Mouse (Mus musculus) adrenal gland, postnatal 25 days (tissue): ENCODE data around the gene Gm45062. TPM values are rescaled to one million over a fixed set of nuclear protein-coding genes. Genes with fewer than 3 reads are reported as not detected.

Experiments used
- DNase-seq: peaks from one replicate; pipeline ENCODE4 v3.0.0; 2021; ENCODE audit warnings: mixed read lengths
- total RNA-seq: library from RNA; stranded (reverse); gene quantifications from 2 replicates; pipeline ENCODE4 v1.2.3, GENCODE M21; 2021

Gene Gm45062
- total RNA-seq, 1 experiment from 2014 or later = not detected

DNA sequence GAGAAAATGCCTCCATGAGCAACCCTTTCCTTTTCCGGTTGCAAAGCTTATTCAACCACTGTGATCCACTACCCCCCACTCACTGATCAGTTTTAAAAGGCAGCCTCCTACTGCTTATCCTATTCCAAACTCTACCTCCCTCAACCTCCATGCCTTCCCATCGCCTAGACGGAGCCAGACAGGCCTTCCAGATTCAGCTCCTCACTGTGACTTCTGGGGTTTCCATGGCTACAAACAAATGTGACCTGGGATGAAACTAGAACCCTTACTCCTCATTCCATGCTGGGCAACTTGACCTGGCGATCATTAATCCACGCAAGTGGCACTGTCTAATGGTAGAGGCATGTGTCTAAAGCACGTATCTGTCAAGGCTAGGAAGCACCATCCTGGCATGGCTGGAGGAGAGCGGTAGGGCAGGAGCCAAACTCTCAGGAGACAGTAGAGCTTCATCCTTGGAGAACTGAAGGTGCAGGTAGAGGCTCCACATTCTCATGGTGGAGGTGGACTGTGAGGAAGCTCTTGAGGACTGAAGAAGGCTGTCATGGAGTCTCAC lies 369.5 kb downstream of the Gm45062 start:
- DNase-seq = no peak

DNA sequence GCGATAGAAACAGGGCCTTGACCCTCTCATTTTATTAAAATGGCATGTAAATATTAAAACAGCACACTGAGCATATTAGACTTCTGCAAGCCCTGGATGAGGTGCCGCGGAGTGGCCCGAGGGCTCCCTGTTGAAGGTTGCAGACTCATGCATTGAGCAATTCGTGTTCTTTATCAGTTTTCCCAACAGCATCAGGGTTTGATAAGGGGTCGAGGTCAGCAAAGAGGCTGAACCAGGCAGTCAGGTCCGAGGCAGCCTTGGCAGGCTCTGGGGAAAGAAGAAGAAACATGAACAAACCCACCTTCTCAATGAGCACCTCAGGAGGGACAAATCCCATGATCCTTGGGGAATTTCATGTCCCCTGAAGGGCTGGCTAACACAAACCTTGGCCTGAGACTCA lies 371.3 kb downstream of the Gm45062 start:
- no peak for DNase-seq

DNA sequence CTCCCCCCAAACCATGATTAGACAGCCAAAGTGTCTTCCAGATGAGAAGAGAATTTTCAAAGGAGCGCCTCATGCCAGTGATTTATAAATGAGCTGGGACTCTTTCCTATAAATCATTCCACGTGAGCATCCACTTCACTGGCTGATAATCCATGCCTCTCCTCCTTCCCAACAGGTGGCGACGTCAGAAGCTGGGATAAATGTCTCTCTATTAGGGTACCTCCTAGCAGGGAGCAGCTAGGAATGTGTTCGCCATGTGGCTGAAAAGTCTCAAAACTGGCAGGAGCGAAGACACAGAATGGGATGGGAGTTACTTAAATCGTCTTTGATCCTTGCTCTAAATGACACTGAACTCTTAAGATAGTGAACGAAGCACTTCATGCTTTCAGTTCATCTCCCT lies 372.1 kb downstream of the Gm45062 start:
- no peak for DNase-seq

DNA sequence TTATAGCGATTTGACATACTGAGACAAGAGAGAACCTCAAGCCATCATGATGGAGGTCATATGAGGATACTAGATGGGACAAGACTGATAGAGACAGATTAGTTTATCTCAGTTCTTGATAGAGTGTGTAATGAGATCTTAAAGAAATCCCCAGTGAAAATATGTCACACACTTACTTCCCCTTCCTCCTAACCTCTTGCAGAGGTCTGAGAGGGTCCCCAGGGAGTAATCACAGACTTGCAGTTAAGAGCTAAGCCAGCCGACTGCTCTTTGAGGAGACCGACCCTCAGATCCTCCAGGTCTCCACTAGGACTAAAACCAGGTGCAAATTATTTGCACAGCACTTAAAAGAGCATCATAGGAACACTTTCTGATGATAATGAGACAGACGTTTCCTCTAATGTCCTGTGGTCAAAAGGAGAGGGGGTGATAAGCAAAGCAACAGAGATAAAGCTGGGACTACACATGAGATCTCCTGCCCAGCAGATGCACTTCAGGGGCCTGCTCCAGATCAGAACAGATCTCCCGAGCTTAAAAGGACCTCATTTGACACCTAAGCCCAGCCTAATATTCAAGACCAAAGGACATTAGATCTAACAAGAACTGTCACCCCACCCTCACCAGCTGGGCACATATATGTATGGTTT lies 372.9 kb downstream of the Gm45062 start:
- no peak for DNase-seq

DNA sequence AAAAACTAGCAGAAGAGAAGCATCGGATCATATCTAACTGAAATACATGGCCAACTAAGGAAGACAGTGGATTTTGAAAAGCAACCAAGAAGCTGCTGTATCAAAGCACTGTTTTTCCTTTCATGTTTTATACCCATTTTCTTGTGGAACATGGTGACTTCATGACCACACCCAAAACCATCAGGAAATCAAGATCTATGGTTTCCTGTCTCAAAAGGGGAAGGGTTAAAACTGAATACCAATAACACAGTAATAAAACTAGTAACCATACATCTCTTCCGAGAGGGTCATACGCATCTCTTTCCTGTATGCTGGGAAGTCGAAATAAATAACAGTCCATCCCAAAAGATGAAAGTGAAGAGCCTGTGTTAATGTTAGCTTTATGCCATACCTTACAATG lies 373.5 kb downstream of the Gm45062 start:
- no peak for DNase-seq

DNA sequence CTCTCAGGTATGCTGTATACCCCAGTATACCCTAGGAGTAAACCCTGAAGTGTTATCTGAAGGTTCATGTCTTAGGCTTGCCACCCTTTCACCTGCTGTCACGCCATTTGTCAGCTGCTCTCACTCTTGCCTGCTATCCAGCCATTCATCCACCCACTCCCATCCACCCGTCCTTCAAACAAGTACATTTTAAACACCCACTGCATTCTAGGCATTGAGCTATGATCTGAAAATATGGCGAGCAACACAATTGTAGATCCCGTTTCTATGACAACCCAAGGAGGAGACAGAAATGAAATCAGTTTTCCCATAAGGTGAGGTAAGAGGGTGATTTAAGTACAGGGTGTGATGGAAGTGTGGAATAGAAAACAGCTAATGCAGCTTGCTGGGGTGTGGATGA lies 378.9 kb downstream of the Gm45062 start:
- DNase-seq = no peak

DNA sequence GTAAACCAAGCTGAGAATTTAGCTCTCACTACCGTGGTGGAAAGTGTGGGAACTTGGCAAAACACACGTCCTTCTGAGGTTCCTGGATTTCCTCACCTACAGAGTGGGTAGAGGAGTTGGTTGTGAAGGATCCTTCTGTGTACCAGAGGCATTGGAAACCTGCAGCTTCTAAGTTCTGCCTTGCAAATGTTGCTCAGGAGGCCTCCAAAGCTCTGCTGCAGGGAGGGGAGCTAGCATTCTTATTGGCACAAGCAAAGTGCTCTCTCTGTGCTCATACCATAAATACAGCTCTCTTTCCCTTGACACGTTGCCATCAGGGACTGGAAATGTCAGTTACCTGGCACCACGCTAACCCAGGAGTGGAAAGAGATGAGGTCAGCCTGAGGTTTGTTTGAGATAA lies 379.6 kb downstream of the Gm45062 start:
- DNase-seq = no peak

DNA sequence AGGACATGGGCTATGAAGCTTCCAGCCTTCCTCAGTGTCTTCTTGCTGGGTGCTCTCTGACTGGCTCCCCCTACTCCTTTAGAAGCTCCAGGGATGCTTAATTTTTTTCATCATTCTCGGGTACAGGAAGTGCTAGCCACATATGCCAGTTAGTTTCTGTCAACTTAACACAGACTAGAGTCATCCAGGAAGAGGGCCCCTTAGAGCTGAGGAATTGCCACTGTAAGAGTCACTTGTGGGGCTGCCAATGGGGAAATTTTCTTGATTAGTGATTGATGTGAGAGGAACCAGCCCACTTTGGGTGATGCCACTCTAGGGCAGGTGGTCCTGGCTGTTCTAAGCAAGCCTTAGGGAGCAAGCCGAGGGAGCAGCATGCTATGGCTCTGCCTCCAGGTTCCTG lies 380.3 kb downstream of the Gm45062 start:
- DNase-seq = no peak

DNA sequence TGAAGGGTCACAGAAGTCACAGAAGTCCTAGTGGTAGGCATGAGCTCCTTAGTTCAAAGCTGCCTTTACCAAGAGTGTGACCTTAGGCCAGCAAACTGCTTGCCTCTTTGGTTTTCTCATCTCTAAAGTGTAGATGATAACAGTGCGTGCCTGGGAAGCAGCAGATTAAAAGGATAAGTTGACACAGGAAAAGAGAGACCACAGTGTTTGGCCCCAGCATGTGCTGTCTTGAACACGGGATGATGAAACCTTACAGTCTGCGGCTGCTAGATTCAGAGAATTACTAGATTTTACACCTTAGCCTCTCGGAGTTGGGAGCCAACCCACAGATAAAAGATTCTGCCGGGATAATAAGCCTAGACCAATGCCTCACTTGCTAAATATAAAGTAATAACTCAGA lies 381.6 kb downstream of the Gm45062 start:
- no peak for DNase-seq

DNA sequence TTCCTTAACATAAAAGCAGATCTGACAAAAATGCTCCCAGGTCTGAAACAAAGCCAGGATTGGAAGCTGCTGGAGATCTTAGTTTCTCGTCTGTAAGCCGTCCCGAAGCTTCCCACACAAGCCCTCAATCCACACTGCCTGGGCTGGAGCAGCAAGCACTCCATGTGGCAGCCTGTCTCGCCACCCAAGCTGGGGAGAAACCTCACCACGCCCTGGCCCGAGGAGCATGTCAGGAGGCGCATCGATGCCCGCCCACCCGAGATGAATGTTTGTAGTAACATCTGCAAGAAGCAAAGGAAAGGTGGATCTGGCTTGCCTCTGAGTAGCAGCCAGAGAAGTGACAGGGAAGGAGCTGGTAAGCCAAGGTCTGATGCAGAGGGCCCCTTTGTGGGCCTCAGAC lies 385.5 kb downstream of the Gm45062 start:
- DNase-seq = no peak

DNA sequence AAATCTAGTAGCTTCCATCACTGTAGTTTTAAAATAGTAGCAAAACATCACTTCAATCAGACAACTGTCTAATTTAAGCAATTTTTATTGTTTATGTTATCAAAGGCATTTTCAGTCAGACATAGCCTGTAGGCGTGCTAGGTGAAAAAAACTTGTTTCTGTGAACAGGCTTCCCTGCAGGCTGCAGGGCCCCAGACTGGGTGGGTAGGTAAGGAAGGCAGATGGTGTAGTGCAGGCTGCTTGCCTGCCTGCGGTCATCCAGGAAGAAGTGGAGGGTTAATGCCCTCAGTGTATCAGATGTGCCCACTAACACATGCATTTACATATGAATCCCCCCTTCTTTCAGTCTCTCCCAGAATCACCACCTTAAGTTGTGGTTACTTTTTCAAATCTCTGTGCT lies 386.5 kb downstream of the Gm45062 start:
- no peak for DNase-seq

Other genes starting within 250 kb of the Gm45062 start
- gene Col28a1, start 66.8 kb upstream of the Gm45062 start, total RNA-seq = 1.6 and 1.9 TPM in 2 replicates
- 19.2 and 19.7 TPM in 2 replicates for gene Mios, start 50.2 kb upstream of the Gm45062 start, total RNA-seq
- gene Rpa3, start 277 bp upstream of the Gm45062 start, total RNA-seq = 19.8 and 27.5 TPM in 2 replicates
- gene Umad1, start 162 bp upstream of the Gm45062 start, total RNA-seq = 15.7 and 19.1 TPM in 2 replicates